Mouse (Mus musculus): ENCODE data around the gene Glyctk.
A peak's percentile ranks its signal among the peaks of the same experiment; 100 is the strongest.
"Not testable (repeated sequence)": the region's sequence is repeated elsewhere in the genome, so short reads cannot be mapped to it uniquely, and the experiment has no call there.

The Glyctk gene

GRCm38 (mm10) chr9:106175552-106176200 is 17.7 kb upstream of the Glyctk start:
- DNase-seq: no peak

DNA sequence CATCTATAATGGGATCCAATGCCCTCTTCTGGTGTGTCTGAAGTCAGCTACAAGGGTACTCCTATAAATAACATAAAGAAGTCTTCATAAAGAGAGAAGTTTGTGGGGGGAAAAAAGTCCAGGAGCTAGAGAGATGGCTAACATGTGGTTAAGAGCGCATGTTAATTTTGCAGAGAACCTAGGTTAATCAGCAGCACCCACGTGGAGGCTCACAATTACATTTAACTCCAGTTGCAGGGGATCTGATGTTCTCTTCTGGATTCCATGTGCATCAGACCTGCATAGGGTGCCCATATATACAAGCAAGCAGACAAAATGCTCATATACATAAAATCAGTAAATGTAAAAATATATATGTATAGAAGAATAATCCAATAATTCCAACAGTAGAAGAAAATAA is 15.4 kb upstream of the Glyctk start:
- DNase-seq: no peak

DNA sequence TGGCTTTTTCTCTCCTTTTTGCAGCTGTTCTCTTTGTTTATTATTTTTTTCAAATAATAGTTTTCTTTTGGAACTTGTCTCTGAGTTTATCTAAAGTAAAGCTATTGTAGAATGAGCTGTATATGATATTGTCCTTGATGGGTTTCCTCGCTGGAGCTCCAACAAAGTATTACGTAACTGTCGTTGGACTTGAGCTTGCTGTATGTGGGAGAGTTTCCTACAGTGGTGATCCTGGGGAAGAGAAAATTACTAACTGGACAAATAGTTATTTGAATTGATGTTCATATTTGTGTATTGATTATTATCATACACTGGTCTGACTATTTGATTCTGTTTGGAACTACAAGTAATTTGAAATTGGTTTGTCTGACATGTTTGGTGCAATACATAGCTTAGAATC is 14.6 kb upstream of the Glyctk start:
- no peak for DNase-seq

DNA sequence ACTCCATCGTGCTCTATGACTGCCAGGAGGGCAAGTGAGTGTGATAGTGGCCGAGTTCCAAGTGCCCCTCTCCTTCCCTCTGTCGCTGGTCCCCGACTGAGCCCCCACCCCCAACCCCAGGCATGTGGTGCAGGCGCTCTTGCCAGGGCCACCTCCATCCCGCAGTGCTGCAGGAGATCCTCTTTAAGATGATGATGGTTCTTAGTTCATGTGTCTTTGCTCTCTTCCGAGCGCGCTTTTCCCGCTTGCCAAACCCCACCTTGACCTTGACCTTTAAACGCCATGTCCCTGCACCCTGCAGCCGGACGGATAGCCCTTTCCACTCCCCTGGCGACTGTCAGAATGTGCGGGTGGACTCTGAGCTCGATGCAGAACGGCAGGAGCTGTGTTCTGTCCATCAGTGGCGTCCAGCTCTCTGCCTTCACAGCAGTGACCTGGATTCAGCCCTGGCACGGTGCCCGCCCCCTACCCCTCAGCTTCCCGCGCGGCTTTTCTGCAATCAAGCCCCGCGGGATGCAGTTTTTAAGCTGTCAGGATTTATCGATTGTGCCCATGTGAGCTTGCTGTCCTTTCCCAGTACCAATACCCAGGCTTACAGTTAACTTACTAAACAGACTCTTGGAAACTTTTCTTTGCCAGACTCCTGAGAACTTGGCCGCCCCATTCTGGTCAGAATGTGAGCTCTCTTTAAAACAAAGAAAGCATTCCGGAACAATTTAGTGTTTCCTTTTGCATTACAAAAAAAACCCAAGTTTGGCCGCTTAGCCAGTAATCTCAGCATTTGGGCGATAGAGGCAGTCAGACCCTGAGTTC is 13.6 kb upstream of the Glyctk start:
- peak; percentile 92 to 95 for DNase-seq

GRCm38 (mm10) chr9:106170556-106171345 is 12.8 kb upstream of the Glyctk start, which contains the start of gene Wdr82:
Wdr82 (plus strand) TSS chr9:106170928.
- DNase-seq: peak; percentile 93 to 96

- no peak for DNase-seq
These were observed 12.0 kb upstream of the Glyctk start for GRCm38 (mm10) chr9:106169917-106170316.

DNA sequence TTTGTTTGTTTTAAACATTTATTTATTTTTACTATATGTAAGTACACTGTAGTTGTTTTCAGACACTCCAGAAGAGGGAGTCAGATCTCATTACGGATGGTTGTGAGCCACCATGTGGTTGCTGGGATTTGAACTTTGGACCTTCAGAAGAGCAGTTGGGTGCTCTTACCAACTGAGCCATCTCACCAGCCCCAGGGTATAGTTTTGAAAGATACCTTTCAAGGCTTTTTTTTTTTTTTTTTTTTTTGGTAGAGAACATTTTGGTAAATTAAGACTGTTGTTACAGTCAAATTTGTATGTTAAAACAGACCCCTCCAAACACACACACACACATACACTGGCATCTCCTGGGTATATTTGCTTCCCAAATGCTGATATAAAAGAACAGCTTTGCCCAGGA is 11.1 kb upstream of the Glyctk start:
- DNase-seq: not testable (repeated sequence)

DNA sequence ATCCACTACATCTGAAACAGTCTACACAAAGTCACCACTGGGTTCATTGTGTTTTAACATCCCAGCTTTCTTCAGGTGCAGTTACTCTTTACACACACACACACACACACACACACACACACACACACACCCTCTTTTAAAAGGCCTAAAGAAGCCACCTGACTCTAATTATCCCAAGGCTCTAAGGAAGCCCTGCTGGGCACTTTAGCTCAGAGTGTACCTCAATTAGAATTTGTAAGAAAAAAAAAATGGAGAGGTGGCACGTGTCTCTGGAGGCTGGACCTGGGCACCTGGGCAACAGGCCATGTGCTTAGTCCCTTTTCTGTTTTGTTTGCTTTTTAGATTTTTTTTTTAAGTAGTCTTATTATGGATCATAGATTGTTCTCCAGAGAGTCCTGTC is 9.8 kb upstream of the Glyctk start:
- DNase-seq: no peak

- no peak for DNase-seq
These were observed 9.3 kb upstream of the Glyctk start for GRCm38 (mm10) chr9:106167241-106167640.

DNA sequence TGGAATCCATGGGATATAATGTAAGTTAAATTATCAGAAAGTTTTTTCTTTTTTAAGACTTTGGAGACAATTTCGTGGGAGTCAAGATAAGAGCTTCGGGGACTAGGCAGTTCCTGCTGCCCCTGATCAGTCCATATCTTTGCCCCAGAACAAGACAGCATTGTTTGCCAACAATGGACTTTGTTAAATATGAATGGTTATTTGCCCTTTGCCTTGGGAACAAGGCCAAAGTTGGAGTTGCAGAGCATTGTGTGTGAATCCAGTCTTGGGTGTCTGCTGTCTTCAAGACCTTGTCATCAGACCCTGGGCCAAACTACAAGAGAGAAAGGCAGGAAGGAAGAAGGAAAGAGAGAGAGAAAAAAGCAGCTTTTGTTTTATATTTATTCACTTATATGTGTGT is 8.8 kb upstream of the Glyctk start:
- DNase-seq: no peak

GRCm38 (mm10) chr9:106160426-106160825 is 2.5 kb upstream of the Glyctk start:
- DNase-seq: no peak

DNA sequence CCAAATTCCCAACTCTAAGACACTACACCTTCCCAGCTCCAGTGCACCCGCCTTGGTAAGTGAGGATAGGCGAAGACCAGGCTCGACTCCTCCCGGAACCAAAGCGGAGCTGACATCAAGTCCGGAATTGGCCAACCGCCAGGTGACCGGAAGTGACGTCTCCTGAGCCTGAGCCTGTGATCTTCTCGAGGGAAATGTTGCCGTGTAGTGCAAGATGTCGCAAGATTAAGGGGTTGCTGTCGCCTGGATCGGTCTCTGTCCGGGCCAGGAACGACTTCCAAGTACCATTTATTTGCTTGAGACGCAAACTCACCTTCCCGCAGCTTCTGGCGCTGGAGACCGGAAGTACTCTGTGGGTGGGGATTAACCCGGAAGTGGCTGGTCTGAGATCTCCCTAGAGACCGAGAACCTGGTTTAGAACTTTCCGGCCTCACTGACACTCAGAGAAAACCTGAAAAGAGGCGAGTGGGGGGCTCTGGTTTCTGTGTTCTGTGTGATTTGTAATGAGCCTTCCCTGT is 1.9 kb upstream of the Glyctk start:
- peak; percentile 99 for DNase-seq

DNA sequence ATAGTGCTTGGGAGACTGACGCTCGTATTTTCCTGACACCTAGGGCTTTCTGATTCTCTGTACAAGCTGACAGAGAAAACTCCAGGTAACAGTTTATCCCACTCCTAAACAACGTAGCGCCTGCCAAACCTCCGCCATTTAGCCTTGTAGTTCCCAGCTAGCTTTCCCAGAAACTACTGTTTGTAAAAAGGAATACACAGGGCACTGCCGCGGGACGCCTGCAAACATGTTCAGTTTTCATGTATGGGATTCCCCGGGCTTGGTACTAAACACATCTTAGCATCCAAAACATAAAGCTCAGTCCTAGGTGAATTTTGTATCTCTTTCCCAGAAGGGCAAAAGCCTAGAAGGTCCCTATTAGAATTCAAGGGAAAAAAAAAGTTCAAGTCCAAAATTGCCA is 1.3 kb upstream of the Glyctk start:
- DNase-seq: no peak

- DNase-seq: no peak
These were observed 364 bp downstream of the Glyctk start for GRCm38 (mm10) chr9:106157623-106157925.

DNA sequence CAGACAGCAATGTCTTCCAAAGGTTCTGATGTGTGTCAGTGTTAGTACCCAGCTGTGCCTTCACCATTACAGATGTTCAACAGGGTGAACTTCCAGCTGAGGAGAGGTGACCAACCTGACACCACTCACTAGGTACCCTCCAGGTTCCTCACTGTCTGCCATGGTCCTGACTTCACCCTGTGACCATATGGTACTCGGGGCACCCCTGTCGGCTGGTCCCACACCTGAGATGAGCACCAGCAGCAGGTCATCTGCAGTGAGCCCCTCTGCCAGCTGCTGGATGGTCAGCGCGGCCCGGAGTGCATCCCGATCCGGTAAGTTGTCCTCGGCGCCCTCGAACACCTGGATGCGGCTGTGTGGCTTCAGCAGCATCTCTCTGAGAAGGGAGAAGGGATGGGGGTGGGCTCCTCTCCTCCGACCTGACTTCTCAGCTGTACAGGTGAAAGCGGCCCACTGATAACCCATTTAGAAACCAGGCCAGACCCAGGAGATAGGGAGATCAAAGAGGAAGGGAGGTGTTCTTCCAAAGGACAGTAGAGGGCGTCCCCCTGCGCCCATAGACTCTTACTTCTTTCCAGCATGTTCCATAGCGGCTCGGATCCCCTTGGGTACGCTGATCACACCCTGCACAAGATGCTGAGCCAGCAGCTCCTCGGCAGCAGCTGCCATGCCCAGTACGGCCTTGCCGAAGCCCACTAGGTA is 866 bp downstream of the Glyctk start:
- DNase-seq: no peak

DNA sequence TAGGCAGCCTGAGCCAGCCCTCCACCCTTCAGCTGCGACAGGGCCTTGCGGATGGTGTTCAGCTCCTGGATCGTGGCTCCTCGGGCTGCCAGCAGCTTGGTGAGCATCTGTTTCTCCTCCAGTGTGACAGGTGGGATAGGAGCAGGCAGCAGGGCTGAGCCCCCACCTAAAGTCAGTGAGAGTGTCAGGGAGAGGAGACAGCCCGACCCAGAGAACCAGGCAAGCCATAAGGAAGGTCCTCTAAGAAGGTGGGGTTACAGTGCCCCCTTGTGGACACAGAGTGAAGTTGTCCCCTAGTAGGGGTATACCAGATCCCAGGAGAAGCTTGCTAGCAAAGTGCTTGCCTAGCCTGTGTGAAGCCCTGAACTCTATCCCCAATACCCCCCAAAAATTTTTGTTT is 1.5 kb downstream of the Glyctk start:
- peak; percentile 70 to 81 for DNase-seq

DNA sequence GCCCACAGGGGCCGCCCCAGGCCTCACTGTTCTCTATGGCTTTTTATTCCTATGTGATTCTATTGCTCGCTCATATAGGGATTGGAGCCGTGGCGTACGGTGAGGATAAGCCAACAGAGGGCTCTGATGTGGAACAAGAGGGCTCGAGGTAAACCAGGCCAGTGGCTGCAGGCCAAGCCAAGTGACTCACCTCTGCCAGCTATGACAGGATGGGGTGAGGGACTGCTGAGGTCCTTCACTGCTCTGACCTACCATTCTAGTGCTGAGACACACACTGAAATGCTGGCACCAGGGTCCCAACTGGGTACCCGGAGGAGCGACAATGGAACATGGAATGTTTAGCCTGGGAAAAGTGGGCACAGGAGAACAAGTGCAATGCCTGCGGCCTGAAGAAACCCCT is 3.8 kb downstream of the Glyctk start:
- peak; percentile 51 to 75 for DNase-seq

DNA sequence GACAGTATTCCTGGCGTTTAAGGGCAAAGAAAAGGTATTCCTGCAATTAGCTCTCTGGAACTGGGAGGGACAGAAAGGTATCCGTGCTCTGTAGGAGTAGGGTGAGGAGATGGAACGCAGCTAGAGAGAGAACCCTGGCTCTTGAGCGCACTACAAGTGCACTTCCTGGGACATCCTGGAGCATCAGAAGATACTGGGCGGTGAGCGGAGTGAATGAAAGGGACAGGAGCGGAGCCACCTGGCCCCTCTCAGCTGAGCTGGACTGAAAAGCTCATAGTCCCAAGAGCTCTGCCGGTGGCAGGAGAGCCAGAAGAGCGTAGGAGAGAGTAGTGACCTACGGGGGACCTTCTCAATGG is 8.6 kb downstream of the Glyctk start:
- no peak for DNase-seq

DNA sequence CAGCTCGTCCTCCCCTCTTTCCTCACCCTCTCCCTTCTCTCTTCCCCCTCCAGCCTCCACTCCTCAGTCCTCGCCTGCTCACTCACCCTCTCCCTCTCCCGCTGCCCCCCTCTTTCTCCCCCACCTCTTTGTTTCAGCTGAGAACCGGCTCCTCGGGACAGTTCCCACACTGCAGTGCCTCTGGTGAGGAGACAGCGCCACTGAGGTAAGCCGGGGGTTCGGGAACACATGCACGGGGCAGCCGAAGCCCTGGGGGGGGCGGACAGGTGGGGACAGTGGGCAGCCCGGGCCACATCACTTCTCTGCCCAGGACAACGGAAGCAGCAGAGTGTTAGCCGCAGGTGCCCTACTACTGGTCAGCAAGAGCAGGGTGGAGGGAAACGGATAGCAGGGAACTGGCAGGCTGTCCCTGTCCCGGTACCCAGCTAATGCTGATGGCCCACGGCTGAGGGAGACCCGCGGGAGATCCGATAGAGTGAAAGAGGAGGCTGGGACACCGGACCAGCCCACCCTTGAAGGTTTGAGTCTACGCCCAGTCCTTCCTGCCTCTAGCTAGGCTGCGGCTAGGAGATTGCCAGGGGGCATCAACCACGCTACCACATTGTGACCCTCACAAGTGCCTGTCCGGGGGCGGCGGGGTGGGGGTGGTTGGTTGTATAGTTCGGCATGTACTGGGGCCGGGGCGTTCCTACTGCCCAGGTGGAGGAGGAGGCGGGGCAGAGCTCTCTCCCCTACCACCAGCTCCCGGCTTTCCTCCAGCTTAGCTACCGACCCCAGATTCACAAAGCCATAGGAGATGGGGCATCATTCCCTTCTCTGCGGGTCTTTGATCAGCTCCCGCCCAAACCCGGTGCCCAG is 9.2 kb downstream of the Glyctk start:
- peak in 1 of 2 experiments; percentile 47 for DNase-seq

GRCm38 (mm10) chr9:106147851-106148431 is 10.0 kb downstream of the Glyctk start:
- DNase-seq: no peak

DNA sequence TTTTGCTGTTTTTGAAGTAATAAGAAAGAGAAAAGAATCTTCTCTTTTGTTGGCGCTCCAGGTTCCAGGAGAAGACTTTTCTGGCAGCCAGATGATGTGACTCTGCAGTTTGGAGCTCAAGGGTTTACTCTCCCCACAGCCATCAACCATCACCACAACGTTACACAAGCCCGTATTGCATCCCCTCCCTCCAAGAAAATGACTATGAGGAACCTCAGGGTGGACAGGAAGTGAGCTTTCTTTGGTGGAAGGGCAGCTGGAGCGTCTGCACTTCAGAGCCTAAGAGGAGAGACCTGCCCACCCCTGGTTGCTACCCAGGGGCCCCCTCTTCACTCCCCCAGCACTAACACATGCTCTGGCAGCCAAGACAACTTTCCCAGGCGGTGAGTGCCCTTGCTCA is 10.7 kb downstream of the Glyctk start:
- DNase-seq: no peak

- no peak for DNase-seq
These were observed 12.4 kb downstream of the Glyctk start for GRCm38 (mm10) chr9:106145582-106145981.

Measured in cerebellum, postnatal 25 days (tissue).